Mouse (Mus musculus) CD4-positive, CD25-positive, alpha-beta regulatory T cell, adult 9 weeks (primary cell): ENCODE data around the gene Kdm3a. TPM values are rescaled to one million over a fixed set of nuclear protein-coding genes. Genes with fewer than 3 reads are reported as not detected.

Source experiments
- polyA plus RNA-seq: library from polyadenylated mRNA; unstranded; fragments of 100-300 nt; shearing (Covaris generic); gene quantifications from one replicate; pipeline ENCODE4 v1.2.1, GENCODE M21; 2017

Gene Kdm3a
- 110 TPM for polyA plus RNA-seq

GRCm38 (mm10) chr6:71632829-71633662 is at the start of gene Kdm3a:
Gene Kdm3a, minus strand, starts transcription at chr6:71632990.

GRCm38 (mm10) chr6:71543686-71544499 is 88.9 kb downstream of the Kdm3a start, which contains the start of gene Chmp3:
Gene Chmp3, plus strand, starts transcription at chr6:71543797.

Other genes starting within 250 kb of the Kdm3a start
- 7.7 TPM for gene Rmnd5a, start 192.4 kb downstream of the Kdm3a start, polyA plus RNA-seq
- gene Rnf103, start 139.1 kb downstream of the Kdm3a start, polyA plus RNA-seq: 1.9 TPM
- gene Chmp3, start 89.2 kb downstream of the Kdm3a start, polyA plus RNA-seq: 97.3 TPM
- gene Reep1, start 74.6 kb upstream of the Kdm3a start, polyA plus RNA-seq: 0.74 TPM
- 52.3 TPM for gene Mrpl35, start 194.0 kb upstream of the Kdm3a start, polyA plus RNA-seq
- gene Immt, start 198.3 kb upstream of the Kdm3a start, polyA plus RNA-seq: 130 TPM